Mouse (Mus musculus) intestine, postnatal 0 days (tissue): ENCODE measurements around the gene Akirin1. TPM values are rescaled to one million over a fixed set of nuclear protein-coding genes. Genes with fewer than 3 reads are reported as not detected.

Experiments
- ATAC-seq: fragments of 200-750 bp; cut with Nextera tagmentation; 2 replicates; pipeline ENCODE4 v1.8.0; 2017; ENCODE audit warnings: mild to moderate bottlenecking, moderate TSS enrichment, moderate library complexity
- H3K27ac ChIP-seq: fragments of 300-500 bp; sonication (generic); 2 replicates; pipeline ENCODE4 v1.5.1; 2014; ENCODE audit warnings: mild to moderate bottlenecking, low read depth, low read length, moderate library complexity
- H3K27me3 ChIP-seq: fragments of 300-500 bp; sonication (generic); replicated peaks from 2 replicates; pipeline ENCODE4 v1.6.1; 2014; ENCODE audit warnings: low read length, mixed read lengths; ENCODE audit not compliant: control insufficient read depth, insufficient read depth
- H3K36me3 ChIP-seq: fragments of 300-500 bp; sonication (generic); 2 replicates; pipeline ENCODE4 v1.6.1; 2014; ENCODE audit warnings: mild to moderate bottlenecking, moderate library complexity; ENCODE audit not compliant: control insufficient read depth, insufficient read depth
- H3K4me1 ChIP-seq: fragments of 300-500 bp; sonication (generic); replicated peaks from 2 replicates; pipeline ENCODE4 v1.6.1; 2014; ENCODE audit warnings: antibody characterized with exemption, low read length, mixed read lengths; ENCODE audit not compliant: control insufficient read depth, insufficient read depth
- H3K4me2 ChIP-seq: fragments of 300-500 bp; sonication (generic); replicated peaks from 2 replicates; pipeline ENCODE4 v1.6.1; 2014; ENCODE audit warnings: low read depth, mild to moderate bottlenecking, moderate library complexity
- H3K4me3 ChIP-seq: fragments of 300-500 bp; sonication (generic); 2 replicates; pipeline ENCODE4 v1.5.1; 2014; ENCODE audit warnings: low read depth, low read length
- H3K9ac ChIP-seq: fragments of 300-500 bp; sonication (generic); 2 replicates; pipeline ENCODE4 v1.6.1; 2014; ENCODE audit warnings: mild to moderate bottlenecking, low read depth, low read length
- H3K9me3 ChIP-seq: fragments of 300-500 bp; sonication (generic); 2 replicates; pipeline ENCODE4 v1.6.1; 2016; ENCODE audit warnings: mixed run types; ENCODE audit not compliant: control insufficient read depth
- CTCF ChIP-seq: sonication (generic); IDR thresholded peaks from 2 replicates; pipeline ENCODE4 v1.5.1; 2016; ENCODE audit warnings: low read depth, mild to moderate bottlenecking, control low read depth, antibody characterized with exemption, moderate library complexity
- WGBS: fragments of 180-500 bp; shearing (Covaris S2); extraction: QIAGEN DNeasy Blood & Tissue Kit; methylation state at CpG from one replicate; pipeline ENCODE4 v1.1.7; 2014; 5-methylcytosine and 5-hydroxymethylcytosine counted together
- polyA plus RNA-seq: library from polyadenylated mRNA; unstranded; fragments of >200 nt; fragmentation: Nextera tagmentation; extraction: Ambion mirVana; gene quantifications from 2 replicates; pipeline ENCODE4 v1.2.1, GENCODE M21; 2015

The Akirin1 gene
- 38.0 and 46.2 TPM in 2 replicates for polyA plus RNA-seq

GRCm38 (mm10) chr4:123750152-123750651 lies at the start of gene Akirin1:
Akirin1 (minus strand) TSS chr4:123750345.
- peak within 1 kb of the TSS; percentile 99 for H3K4me3 ChIP-seq
- H3K4me2 ChIP-seq: peak within 1 kb of the TSS; percentile 93
- H3K4me1 ChIP-seq: no peaks in the 10 kb centered on the region
- H3K9me3 ChIP-seq: no peaks in the 10 kb centered on the region
- peak; percentile 98 for ATAC-seq
- 1% methylated on average over 37 of the region's 46 CpGs for WGBS
- H3K27ac ChIP-seq: peak within 1 kb of the TSS; percentile 95
- H3K9ac ChIP-seq: peak within 1 kb of the TSS; percentile 97
- H3K27me3 ChIP-seq: no peaks in the 10 kb centered on the region
- TF ChIP-seq CTCF: peak; percentile 74
- H3K36me3 ChIP-seq: no peaks in the 10 kb centered on the region

- ATAC-seq: no peak
- Histone ChIP-seq H3K4me3 (no peak overlapping the region), H3K27ac (no peak overlapping the region), H3K4me2 (no peak overlapping the region), H3K9ac (no peak overlapping the region), H3K27me3 (no peaks in the 10 kb centered on the region), H3K36me3 (no peaks in the 10 kb centered on the region), H3K4me1 (no peaks in the 10 kb centered on the region), H3K9me3 (no peaks in the 10 kb centered on the region)
- TF ChIP-seq CTCF: no peak
- 62% methylated on average over 7 of the region's 7 CpGs for WGBS
These were observed 47.7 kb upstream of the Akirin1 start for GRCm38 (mm10) chr4:123797856-123798255.

GRCm38 (mm10) chr4:123797403-123797802 lies 47.3 kb upstream of the Akirin1 start:
- no peak for TF ChIP-seq CTCF
- Histone ChIP-seq H3K9ac (no peak overlapping the region), H3K9me3 (no peaks in the 10 kb centered on the region), H3K4me3 (no peak overlapping the region), H3K27ac (no peak overlapping the region), H3K36me3 (no peaks in the 10 kb centered on the region), H3K27me3 (no peaks in the 10 kb centered on the region), H3K4me2 (no peak overlapping the region), H3K4me1 (no peaks in the 10 kb centered on the region)
- no peak for ATAC-seq
- WGBS: 88% methylated on average over 3 of the region's 3 CpGs

- Histone ChIP-seq H3K4me2 (no peak overlapping the region), H3K4me3 (no peak overlapping the region), H3K4me1 (no peaks in the 10 kb centered on the region), H3K27ac (no peak overlapping the region), H3K36me3 (no peaks in the 10 kb centered on the region), H3K9me3 (no peaks in the 10 kb centered on the region), H3K27me3 (no peaks in the 10 kb centered on the region), H3K9ac (no peak overlapping the region)
- no peak for TF ChIP-seq CTCF
- 52% methylated on average over 2 of the region's 2 CpGs for WGBS
- no peak for ATAC-seq
These were observed 44.9 kb upstream of the Akirin1 start for GRCm38 (mm10) chr4:123795057-123795456.

GRCm38 (mm10) chr4:123793136-123793535 lies 43.0 kb upstream of the Akirin1 start:
- H3K27ac ChIP-seq: no peak overlapping the region
- no peak overlapping the region for H3K4me2 ChIP-seq
- no peaks in the 10 kb centered on the region; the same call in 1 of the 2 replicates for H3K4me1 ChIP-seq
- H3K4me3 ChIP-seq: no peak overlapping the region
- no peaks in the 10 kb centered on the region for H3K36me3 ChIP-seq
- ATAC-seq: no peak
- no peaks in the 10 kb centered on the region for H3K27me3 ChIP-seq
- TF ChIP-seq CTCF: no peak
- no peaks in the 10 kb centered on the region for H3K9me3 ChIP-seq
- H3K9ac ChIP-seq: no peak overlapping the region
- 96% methylated on average over 6 of the region's 6 CpGs for WGBS

GRCm38 (mm10) chr4:123792666-123793065 lies 42.5 kb upstream of the Akirin1 start:
- no peaks in the 10 kb centered on the region for H3K9me3 ChIP-seq
- H3K4me2 ChIP-seq: no peak overlapping the region
- no peaks in the 10 kb centered on the region for H3K36me3 ChIP-seq
- H3K4me3 ChIP-seq: no peak overlapping the region
- 73% methylated on average over 2 of the region's 2 CpGs for WGBS
- no peaks in the 10 kb centered on the region for H3K27me3 ChIP-seq
- no peaks in the 10 kb centered on the region; the same call in 1 of the 2 replicates for H3K4me1 ChIP-seq
- no peak overlapping the region for H3K27ac ChIP-seq
- no peak for ATAC-seq
- no peak overlapping the region for H3K9ac ChIP-seq
- TF ChIP-seq CTCF: no peak
